Mouse (Mus musculus) lung, embryonic 16.5 days (tissue): ENCODE measurements around the gene Cenpv. TPM values are rescaled to one million over a fixed set of nuclear protein-coding genes. Genes with fewer than 3 reads are reported as not detected.

Experiments used
- ATAC-seq: fragments of 200-750 bp; cut with Nextera tagmentation; 2 replicates; pipeline ENCODE4 v1.8.0; 2017; ENCODE audit warnings: low read depth, mild to moderate bottlenecking, moderate library complexity
- H3K27ac ChIP-seq: fragments of 300-500 bp; sonication (generic); 2 replicates; pipeline ENCODE4 v1.5.1; 2014; ENCODE audit warnings: mild to moderate bottlenecking, control low read depth, low read length
- H3K27me3 ChIP-seq: fragments of 300-500 bp; sonication (generic); 2 replicates; pipeline ENCODE4 v1.6.1; 2014; ENCODE audit warnings: low read depth, low read length, mixed read lengths; ENCODE audit not compliant: control insufficient read depth, insufficient read depth
- H3K36me3 ChIP-seq: fragments of 300-500 bp; sonication (generic); 2 replicates; pipeline ENCODE4 v1.6.1; 2014; ENCODE audit warnings: low read length; ENCODE audit not compliant: control insufficient read depth, insufficient read depth
- H3K4me1 ChIP-seq: fragments of 300-500 bp; sonication (generic); replicated peaks from 2 replicates; pipeline ENCODE4 v1.6.1; 2014; ENCODE audit warnings: low read length, mixed read lengths; ENCODE audit not compliant: control insufficient read depth, insufficient read depth
- H3K4me2 ChIP-seq: fragments of 300-500 bp; sonication (generic); 2 replicates; pipeline ENCODE4 v1.6.1; 2014; ENCODE audit warnings: low read depth, low read length, control low read depth
- H3K4me3 ChIP-seq: fragments of 300-500 bp; sonication (generic); 2 replicates; pipeline ENCODE4 v1.5.1; 2014; ENCODE audit warnings: mild to moderate bottlenecking, low read length, control low read depth
- H3K9ac ChIP-seq: fragments of 300-500 bp; sonication (generic); 2 replicates; pipeline ENCODE4 v1.6.1; 2014; ENCODE audit warnings: low read length, control low read depth
- H3K9me3 ChIP-seq: fragments of 300-500 bp; sonication (generic); 2 replicates; pipeline ENCODE4 v1.6.1; 2016; ENCODE audit warnings: low read length; ENCODE audit not compliant: control insufficient read depth
- WGBS: fragments of 180-500 bp; shearing (Covaris S2); extraction: QIAGEN DNeasy Blood & Tissue Kit; methylation state at CpG from one replicate; pipeline ENCODE4 v1.1.7; 2014; 5-methylcytosine and 5-hydroxymethylcytosine counted together
- polyA plus RNA-seq: library from polyadenylated mRNA; unstranded; fragments of >200 nt; fragmentation: Nextera tagmentation; extraction: Ambion mirVana; gene quantifications from 2 replicates; pipeline ENCODE4 v1.2.1, GENCODE M21; 2015

Cenpv gene
- polyA plus RNA-seq, 1 experiment from 2014 or later, result 9.0 TPM

DNA sequence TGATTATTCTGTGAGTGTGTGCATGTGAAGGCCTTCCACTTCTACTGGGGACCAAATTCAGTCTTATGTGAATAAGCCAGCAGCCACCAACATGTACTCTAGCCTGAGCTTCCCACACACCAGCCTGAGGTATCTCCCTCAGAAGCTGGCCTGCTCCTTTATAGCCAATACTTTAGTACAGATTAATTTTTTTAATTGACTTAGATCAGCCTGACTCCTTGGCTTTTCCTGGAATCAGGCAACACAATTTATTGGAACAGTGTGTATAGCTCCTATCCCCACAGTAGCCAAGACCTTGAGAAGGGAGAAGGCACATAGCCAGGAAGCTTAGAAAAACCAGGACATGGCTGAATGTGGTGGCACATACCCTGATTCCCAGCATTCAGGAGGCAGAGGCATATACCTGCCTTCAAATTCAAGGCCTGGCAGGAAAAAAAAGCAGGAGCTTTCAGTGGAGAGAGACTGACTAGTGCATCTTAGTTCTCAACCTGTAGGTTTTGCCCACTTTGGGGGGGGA is 16.9 kb upstream of the Cenpv start:
- no peaks in the 10 kb centered on the region for H3K27me3 ChIP-seq
- H3K27ac ChIP-seq, result no peak overlapping the region
- H3K4me2 ChIP-seq, result no peak overlapping the region

DNA sequence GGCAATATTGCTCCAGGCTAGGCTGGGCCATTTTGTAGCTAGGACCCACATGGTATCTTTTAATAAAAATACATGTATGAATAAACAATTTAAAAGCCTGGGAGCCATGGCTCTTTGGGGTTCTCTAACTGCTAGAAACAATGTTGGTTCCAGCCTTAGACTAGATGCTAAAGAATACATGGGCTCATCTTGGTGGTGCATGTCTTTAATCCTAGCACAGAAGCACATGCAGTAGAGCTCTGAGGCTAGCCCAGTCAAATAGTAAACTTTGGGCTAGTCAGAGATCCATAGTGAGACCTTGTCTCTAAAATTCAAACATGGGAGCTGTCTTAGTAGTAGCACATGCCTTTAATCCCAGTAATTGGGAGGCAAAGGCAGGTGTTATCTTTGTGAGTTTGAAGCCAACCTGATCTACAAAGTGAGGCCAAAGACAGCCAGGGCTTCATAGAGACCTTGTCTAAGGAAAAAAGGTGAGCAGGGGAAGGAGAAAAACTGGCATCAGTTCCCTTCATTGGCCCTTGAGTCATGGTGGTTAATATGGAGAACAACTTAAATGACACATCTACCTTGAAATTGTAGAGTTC is 16.0 kb upstream of the Cenpv start:
- peaks cover 16% of the 10 kb centered on the region; the same call in 1 of the 2 replicates for H3K36me3 ChIP-seq
- H3K9ac ChIP-seq, result no peak overlapping the region

More for the DNA sequence above, 16.9 kb upstream of the Cenpv start:
- H3K4me3 ChIP-seq, result no peak overlapping the region
- ATAC-seq, result no peak
- H3K9me3 ChIP-seq, result no peaks in the 10 kb centered on the region
- no peak overlapping the region for H3K9ac ChIP-seq
- H3K4me1 ChIP-seq, result peaks cover 17% of the 10 kb centered on the region
- peaks cover 16% of the 10 kb centered on the region; the same call in 1 of the 2 replicates for H3K36me3 ChIP-seq

DNA sequence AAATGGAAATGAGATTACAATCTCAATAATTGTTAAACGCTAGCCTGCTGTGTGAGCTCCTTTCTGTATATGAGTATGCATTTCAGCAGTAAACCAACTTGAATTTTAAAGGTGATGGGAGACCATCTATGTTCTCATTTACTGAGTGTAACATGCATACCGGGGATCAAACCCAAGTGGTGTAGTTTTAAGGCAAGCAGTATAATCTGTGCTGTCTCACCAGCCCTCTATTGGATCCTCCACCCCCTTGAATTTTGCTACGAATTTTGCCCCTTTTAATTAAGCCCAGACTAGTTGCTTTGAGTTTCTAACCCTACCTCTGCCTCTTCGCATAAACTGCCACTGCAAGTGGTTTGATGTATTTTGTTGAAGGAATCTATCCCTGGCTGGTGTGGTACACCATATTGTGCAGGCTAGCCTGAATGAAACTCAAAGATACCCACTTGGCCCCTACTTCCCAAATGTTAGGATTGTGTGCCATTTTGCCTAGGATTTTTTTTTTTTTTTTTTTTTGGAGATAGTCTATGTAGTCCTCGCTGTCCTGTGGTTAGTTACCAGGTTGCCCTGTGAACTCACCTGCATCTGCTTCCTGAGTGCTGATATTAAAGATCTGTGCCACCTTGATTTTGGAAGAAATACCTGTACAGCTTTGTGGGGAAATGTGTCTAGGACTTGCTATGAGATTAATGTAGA is 15.2 kb upstream of the Cenpv start:
- no peak for ATAC-seq
- peaks cover 16% of the 10 kb centered on the region; the same call in 1 of the 2 replicates for H3K36me3 ChIP-seq
- peaks cover 20% of the 10 kb centered on the region for H3K4me1 ChIP-seq
- H3K4me2 ChIP-seq, result peak overlapping the region; percentile 95
- H3K27me3 ChIP-seq, result no peaks in the 10 kb centered on the region
- no peak overlapping the region for H3K27ac ChIP-seq
- peak overlapping the region; percentile 61 for H3K4me3 ChIP-seq
- WGBS, result 63% methylated on average over 5 of the region's 5 CpGs
- no peaks in the 10 kb centered on the region for H3K9me3 ChIP-seq
- H3K9ac ChIP-seq, result peak overlapping the region; percentile 21

More for the DNA sequence above, 16.0 kb upstream of the Cenpv start:
- Histone ChIP-seq H3K27me3 (no peaks in the 10 kb centered on the region), H3K4me3 (peak overlapping the region; percentile 61; the same call in 1 of the 2 replicates), H3K9me3 (no peaks in the 10 kb centered on the region), H3K4me2 (peak overlapping the region; percentile 95), H3K4me1 (peaks cover 17% of the 10 kb centered on the region), H3K27ac (no peak overlapping the region)
- no peak for ATAC-seq

DNA sequence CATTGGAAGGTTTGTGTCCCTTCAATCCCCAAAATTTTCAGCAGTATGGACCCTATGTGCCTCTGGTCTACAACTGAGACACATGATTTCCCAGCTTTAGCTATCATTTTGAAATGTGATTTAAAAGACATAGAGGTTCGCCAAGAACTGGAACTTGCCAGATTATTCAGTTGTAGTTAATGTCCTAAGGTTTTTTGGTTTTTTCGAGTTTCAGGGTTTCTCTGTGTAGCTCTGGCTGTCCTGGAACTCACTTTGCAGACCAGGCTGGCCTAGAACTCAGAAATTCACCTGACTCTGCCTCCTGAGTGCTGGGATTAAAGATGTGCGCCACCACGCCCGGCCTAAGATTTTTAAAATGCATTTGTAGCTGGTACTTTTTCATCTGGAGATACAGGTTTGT is 14.6 kb upstream of the Cenpv start:
- Histone ChIP-seq H3K36me3 (peaks cover 16% of the 10 kb centered on the region; the same call in 1 of the 2 replicates), H3K9ac (peak overlapping the region; percentile 21), H3K27me3 (no peaks in the 10 kb centered on the region), H3K4me2 (peak overlapping the region; percentile 95), H3K27ac (no peak overlapping the region), H3K9me3 (no peaks in the 10 kb centered on the region), H3K4me3 (peak overlapping the region; percentile 61), H3K4me1 (peaks cover 24% of the 10 kb centered on the region)
- WGBS, result 65% methylated on average over 5 of the region's 5 CpGs
- ATAC-seq, result no peak

DNA sequence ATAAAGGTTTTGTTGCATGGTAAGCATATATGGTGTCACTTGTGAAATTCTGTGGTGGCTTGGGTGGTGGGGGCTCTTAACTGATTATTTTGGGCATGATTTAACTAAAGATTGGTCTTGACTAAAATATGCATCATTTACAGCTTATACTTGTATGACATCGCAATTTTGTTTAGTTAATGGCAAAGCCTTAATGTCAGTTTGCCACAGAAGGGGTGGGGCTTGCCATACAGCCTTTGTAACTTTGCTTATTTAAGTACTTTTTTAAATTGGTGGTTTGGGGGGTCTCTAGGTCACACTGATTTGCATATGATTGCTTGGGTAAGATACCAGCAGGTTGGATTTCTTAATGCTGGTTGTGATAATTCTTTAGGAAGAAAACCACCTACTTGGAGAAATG is 14.1 kb upstream of the Cenpv start:
- H3K9ac ChIP-seq, result peak overlapping the region; percentile 56
- no peaks in the 10 kb centered on the region for H3K9me3 ChIP-seq
- H3K4me1 ChIP-seq, result peaks cover 24% of the 10 kb centered on the region
- no peak for ATAC-seq
- H3K4me3 ChIP-seq, result peak overlapping the region; percentile 61
- H3K4me2 ChIP-seq, result peak overlapping the region; percentile 95
- H3K36me3 ChIP-seq, result peaks cover 16% of the 10 kb centered on the region; the same call in 1 of the 2 replicates
- no peak overlapping the region for H3K27ac ChIP-seq
- no peaks in the 10 kb centered on the region for H3K27me3 ChIP-seq
- 17% methylated on average over 1 of the region's 1 CpGs for WGBS

DNA sequence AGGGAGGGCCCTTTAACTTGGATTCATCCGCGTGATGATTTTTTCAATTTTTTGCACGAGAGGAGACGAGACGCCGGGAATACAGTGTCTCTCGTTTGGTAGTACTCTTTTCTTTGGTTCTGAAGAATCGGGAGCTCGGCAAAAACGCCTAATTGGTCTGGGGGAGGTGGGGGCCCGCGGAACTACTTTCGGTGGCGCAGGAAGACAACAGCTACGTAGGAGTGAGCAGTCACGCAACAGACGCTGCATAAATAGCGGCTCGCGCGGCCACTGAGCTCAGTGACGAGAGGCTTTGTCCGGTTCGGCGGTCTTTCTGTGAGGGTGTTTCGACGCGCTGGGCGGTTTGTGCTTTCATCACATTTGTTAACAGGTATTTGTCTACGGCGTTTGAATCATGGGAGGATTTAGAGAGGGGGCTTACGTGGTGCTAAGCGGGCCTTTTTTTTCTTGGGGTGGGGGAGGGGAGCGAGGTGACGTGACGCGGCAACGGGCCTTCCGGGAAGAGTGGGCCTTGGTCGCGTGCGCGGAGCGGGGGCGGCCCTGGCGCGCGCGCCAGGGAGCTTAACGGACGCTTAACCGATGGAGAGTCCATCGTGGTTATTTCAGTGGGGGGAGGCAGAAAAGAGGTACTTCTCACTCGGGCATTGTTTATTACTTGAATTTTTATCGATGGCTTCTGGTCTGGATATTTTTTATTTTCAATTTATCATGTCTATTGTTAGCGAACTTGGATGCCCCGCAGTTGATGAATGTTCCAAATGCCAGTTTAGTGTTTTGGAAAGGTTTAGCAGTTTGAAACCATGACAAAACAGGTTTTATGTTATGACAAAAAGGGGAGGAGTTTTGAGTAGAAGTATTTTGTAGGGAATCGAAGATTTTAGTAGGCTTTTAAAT is 12.4 kb upstream of the Cenpv start:
- Histone ChIP-seq H3K4me2 (peak overlapping the region; percentile 54), H3K4me3 (peak overlapping the region; percentile 70), H3K36me3 (peaks cover 16% of the 10 kb centered on the region; the same call in 1 of the 2 replicates), H3K27ac (peak overlapping the region; percentile 50), H3K9ac (peak overlapping the region; percentile 77), H3K27me3 (no peaks in the 10 kb centered on the region), H3K9me3 (no peaks in the 10 kb centered on the region), H3K4me1 (peaks cover 24% of the 10 kb centered on the region)
- peak; percentile 83 for ATAC-seq
- WGBS, result under 1% methylated on average over 58 of the region's 58 CpGs

DNA sequence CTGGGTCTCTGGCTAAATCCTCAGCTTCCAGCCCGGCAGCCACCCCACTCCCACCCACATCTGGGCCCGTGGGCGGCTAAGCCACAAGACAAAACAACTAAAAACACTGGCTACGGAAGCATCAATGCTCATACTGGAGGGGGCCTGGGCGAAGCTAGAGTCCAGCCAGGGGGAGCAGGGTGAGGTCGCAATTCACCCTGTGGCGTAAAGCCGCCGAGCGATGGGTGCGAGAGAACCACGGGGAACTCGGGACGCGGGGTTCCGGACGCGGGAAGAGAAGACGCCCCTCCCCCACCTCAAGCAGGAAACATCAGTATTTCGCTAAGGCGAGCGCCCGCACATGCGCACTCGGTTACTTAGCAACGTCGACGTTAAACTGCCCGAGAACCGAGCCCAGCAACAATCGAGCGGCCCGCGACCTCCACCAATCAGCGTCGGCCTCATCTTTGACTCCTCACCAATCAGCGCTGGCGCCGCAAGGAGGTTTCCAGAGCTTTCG is 11.7 kb upstream of the Cenpv start, which contains the start of gene Ubb:
Ubb (plus strand) TSS at position 445 of the 499 bp plus-strand sequence.
- WGBS, result under 1% methylated on average over 40 of the region's 40 CpGs
- H3K9me3 ChIP-seq, result no peaks in the 10 kb centered on the region
- H3K36me3 ChIP-seq, result peaks cover 16% of the 10 kb centered on the region; the same call in 1 of the 2 replicates
- ATAC-seq, result peak; percentile 98
- H3K4me1 ChIP-seq, result peaks cover 24% of the 10 kb centered on the region
- H3K4me3 ChIP-seq, result peak within 1 kb of the TSS; percentile 70
- no peaks in the 10 kb centered on the region for H3K27me3 ChIP-seq
- H3K9ac ChIP-seq, result peak within 1 kb of the TSS; percentile 88
- peak within 1 kb of the TSS; percentile 89 for H3K4me2 ChIP-seq
- H3K27ac ChIP-seq, result peak within 1 kb of the TSS; percentile 96

DNA sequence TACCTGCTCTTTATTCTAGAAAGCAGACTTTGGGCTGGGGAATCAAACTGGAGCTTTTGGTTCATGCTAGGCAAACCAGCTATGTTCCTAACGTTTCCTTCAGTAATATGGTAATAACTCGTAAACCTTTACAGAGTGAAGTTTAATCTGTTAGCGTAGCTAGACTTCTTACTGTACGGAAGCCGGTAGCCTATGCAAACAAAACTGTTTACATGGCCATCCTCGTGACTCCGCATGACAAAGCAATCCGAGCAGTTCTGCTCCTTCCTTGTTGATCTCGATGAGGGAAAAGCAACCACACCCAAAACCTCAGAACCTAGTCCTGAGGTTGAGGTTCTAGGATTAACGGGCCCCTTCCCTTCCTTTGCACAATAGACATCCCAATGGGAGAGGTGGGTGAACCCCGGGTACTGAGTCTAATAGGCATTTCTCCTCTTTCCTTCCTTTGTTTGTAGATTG is 11.2 kb upstream of the Cenpv start:
- 0% methylated on average over 11 of the region's 11 CpGs for WGBS
- Histone ChIP-seq H3K36me3 (peaks cover 16% of the 10 kb centered on the region; the same call in 1 of the 2 replicates), H3K9me3 (no peaks in the 10 kb centered on the region), H3K4me1 (peaks cover 24% of the 10 kb centered on the region), H3K4me3 (peak overlapping the region; percentile 70), H3K4me2 (peak overlapping the region; percentile 89), H3K9ac (peak overlapping the region; percentile 88), H3K27me3 (no peaks in the 10 kb centered on the region), H3K27ac (peak overlapping the region; percentile 96)
- ATAC-seq, result peak; percentile 41
